Mouse (Mus musculus) kidney, embryonic 15.5 days (tissue): Measurements from ENCODE around the gene Olfr618. TPM values are rescaled to one million over a fixed set of nuclear protein-coding genes. Genes with fewer than 3 reads are reported as not detected.

Experiments used
- microRNA-seq: library from miRNA; unstranded; fragments of <30 nt; microRNA quantifications from one replicate; pipeline ENCODE4, GENCODE M21; 2016
- polyA plus RNA-seq: library from polyadenylated mRNA; unstranded; fragments of >200 nt; fragmentation: Nextera tagmentation; extraction: Ambion mirVana; gene quantifications from 2 replicates; pipeline ENCODE4 v1.2.1, GENCODE M21; 2015

Gene Olfr618
- polyA plus RNA-seq, 1 experiment from 2014 or later, result not detected

Small RNA genes within 50 kb of the gene (microRNA-seq; reads per million reads assigned to microRNA genes)
- not detected for gene Gm26506

Other genes starting within 250 kb of the Olfr618 start
- gene Olfr600, start 240.4 kb upstream of the Olfr618 start, polyA plus RNA-seq, result not detected in 2 replicates
- not detected in 2 replicates for gene Olfr601, start 227.4 kb upstream of the Olfr618 start, polyA plus RNA-seq
- not detected in 2 replicates for gene Olfr603, start 203.9 kb upstream of the Olfr618 start, polyA plus RNA-seq
- not detected in 2 replicates for gene Usp17lc, start 175.0 kb upstream of the Olfr618 start, polyA plus RNA-seq
- gene Olfr605, start 144.7 kb upstream of the Olfr618 start, polyA plus RNA-seq, result not detected in 2 replicates
- gene Olfr606, start 141.1 kb upstream of the Olfr618 start, polyA plus RNA-seq, result not detected in 2 replicates
- gene Olfr607, start 126.0 kb upstream of the Olfr618 start, polyA plus RNA-seq, result not detected in 2 replicates
- gene Olfr608, start 120.2 kb upstream of the Olfr618 start, polyA plus RNA-seq, result not detected in 2 replicates
- not detected in 2 replicates for gene Olfr609, start 92.0 kb upstream of the Olfr618 start, polyA plus RNA-seq
- gene Olfr610, start 78.0 kb upstream of the Olfr618 start, polyA plus RNA-seq, result not detected in 2 replicates
- gene Olfr611, start 69.3 kb upstream of the Olfr618 start, polyA plus RNA-seq, result not detected in 2 replicates
- not detected in 2 replicates for gene Olfr612, start 47.4 kb upstream of the Olfr618 start, polyA plus RNA-seq
- gene Olfr613, start 42.0 kb upstream of the Olfr618 start, polyA plus RNA-seq, result not detected in 2 replicates
- gene Olfr615, start 34.0 kb upstream of the Olfr618 start, polyA plus RNA-seq, result not detected in 2 replicates
- not detected in 2 replicates for gene Olfr616, start 21.0 kb upstream of the Olfr618 start, polyA plus RNA-seq
- gene Olfr617, start 17.0 kb upstream of the Olfr618 start, polyA plus RNA-seq, result not detected in 2 replicates
- gene Olfr619, start 10.5 kb downstream of the Olfr618 start, polyA plus RNA-seq, result not detected in 2 replicates
- not detected in 2 replicates for gene Olfr620, start 22.4 kb downstream of the Olfr618 start, polyA plus RNA-seq
- not detected in 2 replicates for gene Olfr622, start 52.6 kb downstream of the Olfr618 start, polyA plus RNA-seq
- gene Olfr623, start 73.6 kb downstream of the Olfr618 start, polyA plus RNA-seq, result not detected in 2 replicates
- 0.03 TPM in 1 of 2 replicates, not detected in the other for gene Olfr624, start 81.1 kb downstream of the Olfr618 start, polyA plus RNA-seq
- gene Olfr625-ps1, start 92.6 kb downstream of the Olfr618 start, polyA plus RNA-seq, result not detected in 2 replicates
- gene Olfr243, start 124.6 kb downstream of the Olfr618 start, polyA plus RNA-seq, result not detected in 2 replicates
- gene Olfr628, start 140.3 kb downstream of the Olfr618 start, polyA plus RNA-seq, result not detected in 2 replicates
- not detected in 2 replicates for gene Olfr629, start 154.8 kb downstream of the Olfr618 start, polyA plus RNA-seq
- gene Olfr630, start 167.2 kb downstream of the Olfr618 start, polyA plus RNA-seq, result not detected in 2 replicates
- gene Olfr69, start 181.5 kb downstream of the Olfr618 start, polyA plus RNA-seq, result not detected in 2 replicates
- not detected in 2 replicates for gene Olfr68, start 189.6 kb downstream of the Olfr618 start, polyA plus RNA-seq
- not detected in 2 replicates for gene Olfr67, start 201.7 kb downstream of the Olfr618 start, polyA plus RNA-seq
- 2,879 and 3,105 TPM in 2 replicates for gene Hbb-bt, start 223.9 kb downstream of the Olfr618 start, polyA plus RNA-seq
- gene Hbb-bs, start 238.0 kb downstream of the Olfr618 start, polyA plus RNA-seq, result 7,996 and 8,703 TPM in 2 replicates